Mouse (Mus musculus) kidney, adult 2 months (tissue): ENCODE data around the gene Gm8909.
"Not testable (repeated sequence)": the region's sequence is repeated elsewhere in the genome, so short reads cannot be mapped to it uniquely, and the experiment has no call there.

Experiments
- CTCF ChIP-seq: fragments of 200-500 bp; conservative IDR thresholded peaks from 2 replicates; pipeline ENCODE4 v1.5.1; 2011; ENCODE audit warnings: low read depth, mild to moderate bottlenecking, control low read depth, low read length, moderate library complexity, mixed read lengths; ENCODE audit not compliant: insufficient read depth, insufficient read length
- POLR2A ChIP-seq: fragments of 200-500 bp; IDR thresholded peaks from one replicate; pipeline ENCODE4 v1.6.1; 2011; ENCODE audit warnings: low read depth, low read length, control low read depth

DNA sequence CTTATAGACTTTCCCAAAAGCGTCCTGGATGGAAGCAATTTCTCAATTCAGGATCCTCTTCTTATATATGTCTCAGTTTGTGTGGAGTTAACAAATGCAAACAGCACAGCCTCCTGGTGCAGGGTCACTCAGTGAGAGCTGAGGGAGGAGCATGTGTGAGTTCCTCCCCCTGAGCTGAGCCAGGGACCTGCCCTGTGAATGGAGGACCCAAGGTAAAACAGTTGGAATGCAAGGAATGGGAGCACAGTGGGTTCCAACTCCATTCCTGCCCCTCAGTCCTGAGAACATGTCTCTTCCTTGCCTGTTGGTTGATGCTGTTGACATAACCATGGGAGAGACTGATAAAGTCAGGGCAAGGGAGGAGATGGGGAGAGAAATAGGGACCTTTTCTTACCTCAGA, 757 bp upstream of the Gm8909 start:
- TF ChIP-seq POLR2A, CTCF: not testable (repeated sequence)
